Mouse (Mus musculus): ENCODE measurements around the gene Gm28051. TPM values are rescaled to one million over a fixed set of nuclear protein-coding genes. Genes with fewer than 3 reads are reported as not detected.

The Gm28051 gene
- total RNA-seq, 2 experiments from 2014 or later, result not detected

DNA sequence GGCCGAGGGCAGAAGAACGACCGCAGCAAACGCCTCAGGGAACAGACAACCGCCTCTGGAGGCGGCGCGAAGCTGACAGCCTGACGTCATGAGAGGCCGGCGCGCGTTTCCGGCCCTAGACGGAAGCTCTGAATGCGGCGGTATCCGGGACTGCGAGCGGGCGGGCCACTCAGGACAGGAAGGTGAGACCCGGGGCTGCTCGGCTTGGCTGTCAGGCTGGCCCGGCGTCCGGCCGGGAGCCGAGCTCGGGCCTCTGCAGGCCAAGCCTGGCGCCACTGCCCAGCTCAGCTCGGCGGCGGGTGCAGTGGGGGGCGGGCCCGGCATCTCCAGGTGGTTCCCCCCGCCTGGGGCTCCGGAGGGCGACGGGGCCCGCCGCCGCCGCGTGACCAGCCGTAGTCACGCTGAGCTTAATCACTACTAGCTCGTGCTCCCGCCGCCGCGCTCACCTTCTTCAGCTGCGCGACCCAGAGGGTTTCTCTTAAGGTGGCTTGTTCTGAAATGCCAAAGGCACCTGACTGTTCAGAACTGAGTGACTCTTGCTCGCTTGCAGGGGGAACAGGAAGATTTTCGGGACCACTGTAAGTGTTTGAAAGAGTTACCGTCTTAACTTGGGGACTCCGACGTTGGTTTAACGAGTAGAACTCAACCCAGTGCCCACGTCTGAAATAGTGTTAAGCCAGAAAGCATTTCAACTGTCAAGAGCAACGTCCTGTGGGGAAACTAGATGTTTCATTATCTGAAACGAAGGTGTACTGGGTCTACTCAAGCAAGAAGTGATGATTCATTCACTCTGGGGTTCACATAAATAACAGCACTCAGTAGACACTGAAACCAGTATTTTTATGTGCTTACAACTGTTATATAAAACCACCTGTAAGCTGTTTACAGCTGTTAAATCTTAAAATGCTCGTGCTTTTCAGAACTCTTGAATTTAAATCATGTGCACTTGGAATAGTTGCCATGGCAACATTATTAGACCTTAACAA lies 13.7 kb downstream of the Gm28051 start, which contains the start of the genes Moap1 and Tmem251:
TSS of gene Moap1 (minus strand) at position 73 of the 986 bp plus-strand sequence.
TSS of gene Tmem251 (plus strand) at position 174 of the 986 bp plus-strand sequence.
- peak; percentile 82 for ATAC-seq (ENCODE audit: poor library complexity, severe bottlenecking)

DNA sequence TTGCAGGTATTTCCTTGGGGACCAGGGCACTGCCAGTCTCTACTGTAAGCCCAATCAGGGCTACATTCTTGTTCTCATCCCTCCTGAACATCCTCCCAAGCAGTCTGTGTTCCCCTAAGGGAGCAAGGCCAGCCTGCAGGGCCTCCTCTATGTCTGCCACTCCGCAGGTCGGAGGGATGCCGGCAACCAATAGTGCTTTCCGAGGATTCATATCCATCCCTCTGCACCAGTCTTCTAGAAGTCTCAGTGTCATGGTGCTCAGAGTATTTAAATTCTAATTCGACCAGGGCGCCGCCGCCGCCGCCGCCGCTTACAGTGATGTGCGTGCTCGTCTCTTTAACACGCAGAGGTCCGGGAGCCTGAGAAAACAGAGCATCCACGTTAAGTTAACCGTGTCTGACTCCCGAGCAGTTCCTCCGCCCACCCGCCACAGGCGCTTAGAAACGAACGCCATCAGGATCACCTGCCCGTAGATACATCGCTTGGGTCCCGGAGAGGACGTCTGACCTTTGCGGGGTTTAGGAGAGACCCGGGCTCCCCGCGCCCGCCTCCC lies 14.5 kb downstream of the Gm28051 start:
- no peak for ATAC-seq (ENCODE audit: poor library complexity, severe bottlenecking)

DNA sequence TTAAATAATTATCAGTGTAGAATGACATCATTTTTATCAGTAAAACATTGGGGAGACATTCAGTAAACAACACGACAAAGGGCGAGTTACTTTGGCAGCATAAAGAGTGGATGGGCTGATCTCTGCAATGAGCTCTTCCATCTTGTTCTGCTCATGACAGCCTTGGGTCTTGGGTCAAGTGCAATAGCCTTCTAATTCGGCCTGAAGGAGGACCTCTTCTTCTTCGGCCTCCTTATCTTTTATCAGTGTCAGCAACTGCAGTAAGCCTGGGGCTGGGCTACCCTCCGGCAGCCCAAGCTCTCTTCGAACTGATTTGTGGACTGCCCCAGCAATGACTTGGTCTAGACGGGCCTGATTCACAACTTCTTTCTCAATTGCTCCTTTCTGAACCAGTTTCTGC lies 15.5 kb downstream of the Gm28051 start:
- ATAC-seq (ENCODE audit: poor library complexity, severe bottlenecking), result no peak

DNA sequence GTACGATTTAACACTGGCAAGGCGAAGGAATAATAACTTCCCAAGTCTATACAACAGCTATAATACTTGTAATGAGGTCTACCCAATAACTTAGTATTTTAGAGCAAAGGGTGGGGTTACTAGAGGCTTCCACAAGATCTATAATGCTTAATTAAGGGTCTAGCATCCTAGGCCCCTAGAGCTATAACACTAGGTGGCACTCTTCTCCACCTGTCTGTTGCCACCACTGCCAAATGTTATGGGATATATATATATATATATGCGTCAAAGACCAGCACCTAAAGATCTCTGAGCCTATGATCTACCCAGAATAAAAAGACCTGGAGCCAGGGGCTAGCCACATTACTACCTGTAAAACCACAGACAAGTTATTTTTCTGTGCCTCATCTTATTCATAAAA lies 17.3 kb downstream of the Gm28051 start:
- no peak for ATAC-seq (ENCODE audit: poor library complexity, severe bottlenecking)

DNA sequence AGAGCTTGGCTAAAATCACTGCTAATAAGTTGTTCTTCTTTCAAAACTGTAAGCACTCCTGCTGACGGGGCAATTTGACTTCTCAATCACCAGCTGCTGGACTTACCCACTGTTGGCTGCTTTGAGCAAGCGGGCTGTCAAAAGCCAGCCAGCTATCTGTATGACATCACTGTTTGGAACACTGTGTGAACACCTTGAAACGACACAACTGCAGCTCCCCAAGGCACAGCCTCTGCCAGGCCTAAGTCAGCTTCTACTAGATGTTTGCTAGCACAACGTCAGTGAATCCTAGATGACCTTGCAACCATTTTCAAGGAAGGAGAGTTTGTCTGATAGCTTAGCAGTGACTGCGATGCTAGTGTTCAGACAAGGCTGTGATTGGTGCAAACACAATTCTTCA lies 18.5 kb downstream of the Gm28051 start:
- ATAC-seq (ENCODE audit: poor library complexity, severe bottlenecking), result no peak

DNA sequence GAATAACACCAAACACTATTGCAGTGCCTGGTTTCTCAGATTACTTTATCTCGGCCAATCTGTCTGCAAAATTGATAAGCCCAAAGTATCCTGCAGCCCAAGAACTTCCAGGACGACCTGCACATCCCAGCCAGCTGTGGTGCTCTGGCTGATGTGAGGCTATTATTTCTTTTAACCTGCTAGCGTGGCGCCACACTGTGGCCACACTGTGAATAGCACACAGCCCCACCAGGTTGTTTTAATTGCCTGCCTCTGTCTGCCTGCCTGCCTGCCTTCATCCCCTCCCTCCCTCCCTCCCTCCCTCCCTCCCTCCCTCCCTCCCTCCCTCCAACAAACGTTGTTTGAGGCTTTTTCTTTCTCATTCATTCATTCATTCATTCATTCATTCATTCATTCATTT lies 24.2 kb downstream of the Gm28051 start:
- ATAC-seq (ENCODE audit: poor library complexity, severe bottlenecking), result peak; percentile 81

DNA sequence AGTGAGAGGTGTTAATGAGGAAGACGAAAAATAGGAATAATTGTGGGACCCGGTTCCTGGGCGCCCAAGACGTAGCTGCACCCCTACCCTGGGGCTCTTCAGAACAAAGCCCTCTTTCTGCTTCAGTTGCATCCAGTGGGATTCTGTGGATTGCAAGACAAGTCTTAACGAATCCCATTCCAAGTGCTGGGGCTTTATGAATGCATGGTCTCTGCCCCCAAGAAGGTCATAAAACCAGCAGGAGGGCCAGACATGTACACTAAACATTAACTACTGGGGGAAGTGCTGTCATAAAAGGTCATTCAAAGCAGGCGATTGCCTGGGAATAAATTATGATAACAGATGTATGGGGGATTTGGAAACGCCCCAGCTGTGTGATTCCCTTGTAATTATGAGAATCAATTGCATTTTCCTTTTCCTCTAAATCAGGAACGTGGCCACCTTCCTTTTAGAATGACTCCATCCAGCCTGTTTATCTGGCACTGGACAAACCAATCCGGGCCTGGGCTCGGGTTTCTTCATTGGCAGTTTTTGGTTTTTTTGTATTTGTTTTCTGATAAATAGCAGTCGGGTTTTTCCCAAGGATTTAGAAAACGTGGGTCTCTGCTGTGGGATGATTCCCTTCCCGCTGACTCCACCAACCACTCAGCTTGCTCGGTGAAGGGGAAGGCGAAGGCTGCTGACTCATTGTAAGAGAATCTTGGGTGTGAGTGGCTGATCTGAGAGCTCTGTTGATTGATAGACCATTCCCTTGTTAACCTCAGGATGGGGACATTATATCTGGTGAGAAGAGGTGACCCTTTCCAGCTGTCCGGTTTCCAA lies 26.6 kb downstream of the Gm28051 start:
- no peak for ATAC-seq (ENCODE audit: poor library complexity, severe bottlenecking)

DNA sequence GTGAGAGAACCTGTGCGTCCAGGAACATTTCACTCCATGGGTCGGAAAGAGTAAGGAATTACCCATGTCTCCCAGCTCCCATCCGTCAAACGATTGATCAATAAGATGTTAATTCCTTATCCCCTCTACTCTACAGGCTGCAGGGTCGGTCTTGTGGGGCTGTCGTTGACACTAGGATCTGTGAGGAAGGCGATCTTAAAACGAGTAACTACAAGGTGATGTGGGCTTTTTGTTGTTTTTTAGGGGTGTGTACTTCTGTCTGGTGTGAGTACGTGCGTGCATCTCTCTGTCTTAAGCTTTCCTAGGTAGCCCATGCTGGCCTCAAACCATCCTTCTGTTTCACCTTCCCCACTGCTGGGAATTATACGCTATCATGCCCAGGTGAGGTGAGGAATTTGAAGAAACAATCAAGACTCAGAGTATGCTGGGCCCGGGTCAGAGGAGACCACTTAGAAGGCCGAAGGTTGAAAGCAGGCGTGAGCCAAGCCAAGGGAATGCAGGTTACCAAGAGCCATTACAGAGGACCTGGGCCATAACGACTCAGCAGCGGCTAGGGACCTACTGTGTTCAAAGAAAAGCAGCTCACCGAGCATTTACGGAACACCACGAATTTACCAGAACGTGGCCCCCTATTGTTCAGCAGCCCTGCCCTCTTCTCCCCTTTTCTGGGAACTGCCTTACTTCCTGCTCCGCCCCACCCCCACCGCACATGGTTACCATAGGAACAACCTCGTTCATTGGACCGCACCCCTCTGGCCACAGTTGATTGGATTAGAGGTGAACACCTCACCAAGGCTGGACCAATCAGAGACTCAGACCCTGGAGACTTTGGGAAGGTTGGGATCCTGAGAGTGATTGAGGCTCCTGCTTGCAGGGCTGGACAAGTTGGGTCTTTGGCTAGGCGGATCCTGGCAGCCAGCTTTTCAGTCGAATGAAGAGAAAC lies 27.4 kb downstream of the Gm28051 start:
- peak; percentile 83 for ATAC-seq (ENCODE audit: poor library complexity, severe bottlenecking)

DNA sequence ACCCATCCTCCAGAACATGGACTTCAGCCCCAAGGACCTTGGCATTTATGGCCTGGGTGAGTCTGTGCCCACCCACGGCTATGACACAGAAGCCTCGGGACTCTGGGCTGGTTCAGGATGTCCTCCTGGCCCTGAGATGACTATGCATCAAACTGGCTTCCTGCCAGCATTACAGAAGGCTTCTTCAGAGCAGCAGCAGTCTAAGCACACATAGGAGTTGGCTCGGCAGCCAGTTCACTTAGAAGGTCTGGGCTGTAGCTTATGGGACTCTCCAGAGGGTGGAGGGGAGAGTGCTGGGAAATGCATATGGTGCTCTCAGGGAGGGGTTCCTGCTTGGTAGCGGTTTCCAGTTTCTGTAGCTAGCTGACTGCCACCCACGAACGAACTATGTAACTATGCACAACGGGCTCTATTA lies 31.8 kb downstream of the Gm28051 start:
- ATAC-seq (ENCODE audit: poor library complexity, severe bottlenecking), result no peak

DNA sequence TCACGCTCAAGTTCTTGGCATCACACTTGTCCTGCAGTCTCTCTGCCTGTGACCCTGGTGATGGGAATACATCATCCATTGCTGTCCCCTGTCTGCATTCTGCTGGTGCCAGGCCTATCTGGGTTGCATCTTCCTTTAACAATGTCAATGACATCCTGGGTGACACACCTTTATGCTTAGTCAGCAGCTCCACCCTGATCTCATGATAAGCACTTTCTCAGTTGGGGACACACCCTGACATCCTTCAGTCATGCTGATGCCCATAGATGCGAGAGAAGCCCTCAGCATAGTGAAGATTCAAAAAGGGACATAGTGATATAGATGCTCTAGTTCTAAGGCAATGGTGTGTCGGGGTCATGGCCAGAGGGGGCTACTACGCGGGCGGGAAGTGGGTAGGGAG lies 32.4 kb downstream of the Gm28051 start:
- ATAC-seq (ENCODE audit: poor library complexity, severe bottlenecking), result no peak

DNA sequence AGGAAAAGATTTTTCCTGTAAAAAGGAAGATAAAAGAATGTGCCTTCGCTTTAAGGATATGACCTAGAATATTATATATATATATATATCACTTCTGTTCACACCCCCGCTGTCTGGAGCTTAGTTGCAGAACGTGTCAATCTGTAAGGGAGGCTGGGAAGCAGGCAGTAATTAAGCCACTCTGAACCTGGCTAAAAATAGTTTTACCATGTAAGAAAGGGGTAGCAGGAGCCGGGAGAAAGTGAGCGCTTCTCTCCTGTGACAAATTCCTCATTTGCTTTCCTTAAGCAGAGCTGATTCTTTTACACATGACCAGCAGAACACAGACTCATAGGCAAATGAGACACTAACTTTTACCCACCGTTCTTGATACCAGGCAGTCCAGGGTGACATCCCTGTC lies 33.7 kb downstream of the Gm28051 start:
- ATAC-seq (ENCODE audit: poor library complexity, severe bottlenecking), result no peak

DNA sequence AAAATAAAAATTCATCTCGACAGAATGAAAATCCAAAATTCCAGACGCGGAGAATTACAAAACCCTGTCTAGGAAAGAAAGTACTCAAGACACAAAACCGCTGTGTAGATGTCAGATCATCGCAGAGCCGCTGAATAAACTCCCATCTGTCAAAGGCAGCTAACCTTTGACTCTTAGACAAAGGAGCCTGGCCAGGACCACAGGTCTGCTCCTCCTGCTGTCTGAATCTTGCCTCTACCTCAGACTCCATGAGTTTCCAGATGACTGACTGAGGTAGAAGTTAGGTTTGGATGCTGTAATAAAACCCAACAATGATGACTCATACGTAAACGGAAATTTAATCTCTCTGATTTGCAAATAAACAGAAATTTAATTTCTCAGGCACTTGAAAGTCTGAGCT lies 34.6 kb downstream of the Gm28051 start:
- ATAC-seq (ENCODE audit: poor library complexity, severe bottlenecking), result no peak

DNA sequence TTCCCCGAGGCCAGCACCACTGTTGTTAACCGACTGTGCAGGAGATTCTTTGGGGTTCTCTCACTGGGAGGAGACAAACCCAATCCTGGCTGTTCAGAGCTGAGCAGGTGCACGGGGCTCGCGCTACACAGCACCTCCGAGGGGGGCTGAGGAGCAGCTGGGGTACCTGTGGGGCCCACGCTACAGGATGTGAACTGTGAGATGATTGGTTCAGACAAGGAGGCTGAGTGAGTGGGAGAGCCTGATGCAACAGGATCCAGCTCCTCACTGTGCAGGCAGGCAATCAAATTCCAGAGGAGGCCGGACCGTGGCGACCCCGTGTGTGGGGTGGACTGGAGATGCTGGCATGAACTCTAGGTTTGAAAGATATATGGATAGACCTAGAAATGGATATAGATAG lies 35.1 kb downstream of the Gm28051 start:
- no peak for ATAC-seq (ENCODE audit: poor library complexity, severe bottlenecking)

DNA sequence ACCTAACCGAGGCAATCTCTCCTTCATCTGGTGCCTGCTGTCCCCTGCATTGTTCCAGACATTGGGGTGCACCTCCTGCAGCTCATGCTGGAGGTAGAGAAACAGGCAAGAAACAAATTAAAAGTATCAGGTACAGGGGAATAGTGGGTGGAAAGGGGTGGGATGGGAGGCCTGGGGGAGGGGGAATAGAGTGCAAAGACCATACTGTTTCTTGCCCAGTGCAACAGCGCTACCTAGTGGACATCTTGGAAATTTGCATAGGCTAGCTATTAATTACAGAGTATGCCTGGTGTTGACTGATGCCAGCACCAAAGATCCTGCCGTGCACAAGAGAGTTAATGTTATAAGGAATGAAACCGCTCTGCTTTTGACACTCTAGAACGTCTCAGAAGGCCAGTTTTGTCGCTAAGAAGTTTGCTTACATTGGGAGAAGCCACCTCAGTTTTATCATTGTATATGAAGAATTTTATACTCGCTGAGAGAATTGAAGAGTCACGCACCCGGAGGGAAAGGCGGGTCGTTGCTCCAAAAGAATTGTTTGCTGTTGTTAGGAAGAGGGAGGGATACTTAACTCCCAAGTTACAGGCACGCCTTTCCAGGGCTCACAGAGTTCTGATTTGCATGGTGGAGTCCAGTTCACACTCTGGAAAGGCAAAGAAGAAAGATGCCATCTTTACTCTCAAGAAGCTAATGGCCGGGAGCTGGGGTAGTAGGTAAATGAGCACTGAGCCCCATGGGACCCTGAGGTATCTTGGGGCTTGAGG lies 37.8 kb downstream of the Gm28051 start:
- peak; percentile 86 for ATAC-seq (ENCODE audit: poor library complexity, severe bottlenecking)

DNA sequence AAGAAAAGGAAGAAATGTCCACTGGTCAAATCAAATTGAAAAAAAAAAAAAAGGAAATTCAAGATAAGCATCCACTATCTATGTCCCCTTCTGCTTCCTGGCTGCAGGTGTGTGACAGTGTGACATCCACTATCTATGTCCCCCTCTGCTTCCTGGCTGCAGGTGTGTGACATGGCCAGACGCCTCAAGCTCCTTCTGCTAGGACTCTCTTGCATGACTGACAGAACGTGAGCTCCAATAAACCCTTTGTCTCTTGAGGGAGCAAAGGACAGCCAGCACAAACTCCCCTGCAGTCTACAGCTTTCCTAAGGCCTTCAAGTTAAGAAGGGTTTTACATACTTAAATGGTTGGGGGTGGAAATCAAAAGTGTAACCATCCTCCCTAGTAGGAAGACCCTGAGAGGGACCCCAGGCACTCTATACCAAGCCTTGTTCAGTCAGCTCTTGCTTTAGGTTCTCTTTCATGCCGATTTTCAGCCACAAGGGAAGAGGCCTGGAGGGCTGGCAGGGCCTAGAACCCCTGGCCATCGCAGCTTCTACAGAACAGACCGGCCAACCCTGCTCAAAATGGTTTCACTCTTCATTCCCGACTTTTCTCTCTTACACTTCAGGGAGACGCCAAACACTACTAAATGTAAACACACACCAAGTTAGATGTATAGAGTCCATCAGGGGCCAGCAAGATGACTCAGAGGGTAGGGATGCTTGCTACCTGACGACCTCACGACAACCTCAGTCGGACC lies 42.7 kb downstream of the Gm28051 start:
- no peak for ATAC-seq (ENCODE audit: poor library complexity, severe bottlenecking)

DNA sequence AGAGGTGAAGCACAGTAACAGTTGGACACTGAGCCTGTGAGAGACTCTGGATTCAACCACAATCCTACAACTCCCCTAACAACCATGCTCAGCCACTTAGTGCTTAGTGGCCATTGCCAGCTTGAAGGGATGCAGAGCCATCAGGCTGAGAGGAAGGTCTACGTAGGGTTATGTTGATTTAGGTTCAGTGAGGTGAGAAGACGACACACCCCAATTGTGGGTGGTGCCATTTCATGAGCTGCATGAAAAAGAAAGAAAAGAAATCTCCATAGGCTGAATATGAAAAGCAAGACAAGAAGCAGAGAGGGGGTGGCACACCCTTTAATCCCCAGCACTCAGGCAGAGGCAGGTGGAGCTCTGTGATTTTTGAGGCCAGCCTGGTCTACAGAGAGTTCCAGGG lies 43.4 kb downstream of the Gm28051 start:
- ATAC-seq (ENCODE audit: poor library complexity, severe bottlenecking), result no peak

DNA sequence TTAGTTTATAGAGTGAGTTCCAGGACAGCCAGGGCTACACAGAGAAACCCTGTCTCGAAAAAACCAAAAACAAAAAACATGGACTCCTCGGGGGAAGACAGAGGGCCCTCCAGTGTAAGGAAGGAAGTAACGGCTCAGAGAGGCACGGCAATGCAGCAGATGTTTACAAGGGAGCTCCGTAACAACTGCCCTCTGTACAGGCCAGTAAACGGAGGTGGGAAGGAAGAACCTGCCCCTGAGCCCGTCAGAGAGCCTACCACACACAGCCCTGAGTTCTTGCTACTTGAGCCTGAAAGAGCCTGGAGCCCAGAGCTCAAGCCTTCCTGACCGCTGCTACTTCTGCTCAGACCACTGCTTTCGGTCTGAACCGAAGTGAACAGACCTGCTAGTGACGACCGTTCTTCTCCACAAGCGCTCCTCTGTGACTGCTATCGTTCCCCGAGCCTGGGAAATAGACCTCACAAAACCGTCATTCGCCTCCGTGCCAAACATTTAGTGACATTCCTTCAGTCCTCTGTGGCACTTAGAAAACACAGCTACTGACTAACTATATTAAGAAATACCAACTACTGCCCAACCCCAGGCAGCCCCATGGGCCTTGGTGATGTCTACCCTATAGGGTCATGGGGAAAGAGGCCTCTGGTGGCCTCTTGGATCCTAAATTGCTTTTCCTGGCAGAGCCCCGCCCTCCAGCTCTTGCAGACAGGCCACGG lies 44.3 kb downstream of the Gm28051 start:
- peak; percentile 68 for ATAC-seq (ENCODE audit: poor library complexity, severe bottlenecking)

DNA sequence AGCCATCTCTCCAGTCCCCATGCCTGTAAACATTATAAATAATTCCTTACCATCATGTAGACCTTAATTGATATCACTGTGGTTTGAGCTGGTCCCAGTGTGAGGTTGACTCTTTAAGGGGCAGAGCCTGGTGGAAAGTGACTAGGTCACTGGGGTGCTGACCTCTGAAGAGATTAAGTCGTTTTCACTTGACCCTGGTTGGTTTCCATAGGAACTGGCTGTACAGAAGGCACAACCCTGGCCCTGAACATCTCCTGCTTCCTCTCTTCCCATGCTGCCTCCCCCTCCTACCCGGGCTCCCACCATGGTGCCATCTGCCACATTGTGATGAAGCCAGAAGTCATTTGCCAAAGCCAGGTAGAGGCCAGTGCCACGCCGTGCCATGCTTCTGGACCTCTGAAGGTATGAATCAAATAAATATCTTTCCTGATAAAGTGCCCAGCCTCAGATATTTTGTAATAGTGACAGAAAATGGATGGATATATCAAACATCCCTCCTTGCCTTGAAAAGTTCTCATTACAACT lies 46.7 kb downstream of the Gm28051 start:
- no peak for ATAC-seq (ENCODE audit: poor library complexity, severe bottlenecking)
